Mouse (Mus musculus) forebrain, postnatal 0 days (tissue): Measurements from ENCODE around the gene Hoxa10. TPM values are rescaled to one million over a fixed set of nuclear protein-coding genes. Genes with fewer than 3 reads are reported as not detected.

Experiments used
- ATAC-seq: fragments of 200-750 bp; cut with Nextera tagmentation; 2 replicates; pipeline ENCODE4 v1.8.0; 2017; ENCODE audit warnings: mild to moderate bottlenecking, moderate library complexity
- DNase-seq: peaks from one replicate; pipeline ENCODE4 v3.0.0-alpha.2; 2015
- H3K27ac ChIP-seq: fragments of 300-500 bp; sonication (generic); 2 replicates; pipeline ENCODE4 v1.5.1; 2014; ENCODE audit warnings: low read depth, mild to moderate bottlenecking, antibody characterized with exemption, low read length, moderate library complexity, mixed read lengths
- H3K27me3 ChIP-seq: fragments of 300-500 bp; sonication (generic); 2 replicates; pipeline ENCODE4 v1.6.1; 2014; ENCODE audit warnings: mild to moderate bottlenecking, low read length, mixed read lengths; ENCODE audit not compliant: insufficient read depth
- H3K36me3 ChIP-seq: fragments of 300-500 bp; sonication (generic); 2 replicates; pipeline ENCODE4 v1.6.1; 2014; ENCODE audit warnings: mild to moderate bottlenecking, moderate library complexity; ENCODE audit not compliant: insufficient read depth
- H3K4me1 ChIP-seq: fragments of 300-500 bp; sonication (generic); 2 replicates; pipeline ENCODE4 v1.6.1; 2014; ENCODE audit warnings: antibody characterized with exemption; ENCODE audit not compliant: insufficient read depth
- H3K4me2 ChIP-seq: fragments of 300-500 bp; sonication (generic); 2 replicates; pipeline ENCODE4 v1.6.1; 2014; ENCODE audit warnings: low read depth, mild to moderate bottlenecking, moderate library complexity
- H3K4me3 ChIP-seq: fragments of 300-500 bp; sonication (generic); 2 replicates; pipeline ENCODE4 v1.5.1; 2014; ENCODE audit warnings: low read depth, low read length, mixed read lengths
- H3K9ac ChIP-seq: fragments of 300-500 bp; sonication (generic); 2 replicates; pipeline ENCODE4 v1.6.1; 2014; ENCODE audit warnings: mild to moderate bottlenecking
- H3K9me3 ChIP-seq: fragments of 300-500 bp; sonication (generic); 2 replicates; pipeline ENCODE4 v1.6.1; 2016; ENCODE audit warnings: low read length
- CTCF ChIP-seq: sonication (generic); IDR thresholded peaks from 2 replicates; pipeline ENCODE4 v1.5.1; 2016; ENCODE audit warnings: antibody characterized with exemption, control low read depth, low read depth
- WGBS: fragments of 180-500 bp; shearing (Covaris S2); extraction: QIAGEN DNeasy Blood & Tissue Kit; methylation state at CpG from one replicate; pipeline ENCODE4 v1.1.7; 2014; 5-methylcytosine and 5-hydroxymethylcytosine counted together
- polyA plus RNA-seq: library from polyadenylated mRNA; unstranded; fragments of >200 nt; fragmentation: Nextera tagmentation; extraction: Ambion mirVana; gene quantifications from 2 replicates; pipeline ENCODE4 v1.2.1, GENCODE M21; 2015
- total RNA-seq: library from RNA; depleted of rRNA; stranded (reverse); fragments of >200 nt; gene quantifications from 2 replicates; pipeline ENCODE4 v1.2.3, GENCODE M21; 2014

Hoxa10 gene
- total and polyA plus RNA-seq, 2 experiments from 2014 or later = not detected

DNA sequence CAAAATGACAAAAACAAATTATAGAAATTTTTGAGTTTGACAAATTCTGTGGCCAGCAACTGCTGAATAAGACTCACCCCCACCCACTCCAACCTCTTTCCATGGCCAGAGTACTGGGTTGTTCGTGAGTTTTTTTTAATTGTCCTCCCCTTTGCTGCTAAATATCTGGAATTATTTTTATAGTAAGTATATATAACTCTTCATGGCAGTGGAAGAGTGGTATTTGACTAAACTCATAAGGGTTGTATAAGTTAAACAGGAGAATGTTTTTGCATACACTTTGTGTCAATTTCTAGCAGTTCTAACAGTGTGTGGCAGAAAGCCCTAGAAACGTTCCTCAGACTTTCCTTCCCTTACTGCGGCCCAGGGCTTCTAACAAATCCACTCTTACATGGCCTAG lies 27.0 kb upstream of the Hoxa10 start:
- Histone ChIP-seq H3K36me3 (no peaks in the 10 kb centered on the region), H3K4me2 (no peak overlapping the region), H3K9me3 (no peaks in the 10 kb centered on the region), H3K9ac (no peak overlapping the region), H3K27me3 (peaks cover 98% of the 10 kb centered on the region), H3K4me3 (no peak overlapping the region), H3K27ac (no peak overlapping the region), H3K4me1 (no peaks in the 10 kb centered on the region)
- ATAC-seq (no peak), DNase-seq (no peak)
- no peak for TF ChIP-seq CTCF
- WGBS = 7% methylated on average over 3 of the region's 3 CpGs

DNA sequence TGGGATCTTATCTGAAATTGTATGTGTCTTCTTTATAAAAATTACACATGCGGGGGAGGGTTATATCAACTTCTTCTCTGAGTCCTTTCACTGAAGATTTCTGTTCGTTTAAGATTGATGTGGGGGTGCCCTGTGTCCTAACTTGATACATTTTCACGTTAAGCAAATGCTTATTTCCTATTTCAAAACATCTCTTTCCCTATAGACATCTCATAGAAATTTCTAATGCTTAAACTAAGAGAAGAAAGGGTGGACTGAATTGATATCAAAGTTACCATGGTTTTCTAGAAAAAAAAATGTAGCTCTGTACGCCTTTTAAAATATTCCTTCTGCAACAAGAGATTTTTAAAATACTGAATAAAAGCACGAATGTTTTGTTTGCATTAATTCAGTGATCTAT lies 26.6 kb upstream of the Hoxa10 start:
- H3K27me3 ChIP-seq = peaks cover 98% of the 10 kb centered on the region
- no peak overlapping the region for H3K9ac ChIP-seq
- H3K27ac ChIP-seq = no peak overlapping the region
- H3K4me3 ChIP-seq = no peak overlapping the region
- no peak overlapping the region for H3K4me2 ChIP-seq
- 18% methylated on average over 5 of the region's 5 CpGs for WGBS
- TF ChIP-seq CTCF = no peak
- no peaks in the 10 kb centered on the region for H3K36me3 ChIP-seq
- no peaks in the 10 kb centered on the region for H3K4me1 ChIP-seq
- DNase-seq = no peak
- no peaks in the 10 kb centered on the region for H3K9me3 ChIP-seq
- ATAC-seq = no peak

DNA sequence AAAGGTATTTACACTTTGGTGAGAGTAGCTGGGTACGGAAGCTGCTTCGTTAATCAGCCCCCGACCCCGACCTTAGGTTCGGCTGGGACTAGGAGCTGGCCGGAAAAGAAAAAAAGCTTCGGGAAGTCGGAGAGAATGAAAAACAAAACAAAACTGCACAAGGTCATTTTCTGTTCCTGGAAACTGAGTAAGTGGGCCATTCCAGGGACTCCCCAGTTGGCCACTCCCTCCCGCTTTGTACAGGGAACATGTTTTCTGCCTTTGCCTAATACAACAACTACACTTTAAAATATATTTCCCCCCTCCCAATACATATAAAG lies 26.0 kb upstream of the Hoxa10 start:
- Histone ChIP-seq H3K36me3 (no peaks in the 10 kb centered on the region), H3K4me1 (no peaks in the 10 kb centered on the region), H3K4me3 (no peak overlapping the region), H3K9ac (no peak overlapping the region), H3K27ac (no peak overlapping the region), H3K9me3 (no peaks in the 10 kb centered on the region), H3K4me2 (no peak overlapping the region), H3K27me3 (peaks cover 99% of the 10 kb centered on the region)
- 2% methylated on average over 9 of the region's 9 CpGs for WGBS
- no peak for TF ChIP-seq CTCF
- DNase-seq (no peak), ATAC-seq (no peak)

DNA sequence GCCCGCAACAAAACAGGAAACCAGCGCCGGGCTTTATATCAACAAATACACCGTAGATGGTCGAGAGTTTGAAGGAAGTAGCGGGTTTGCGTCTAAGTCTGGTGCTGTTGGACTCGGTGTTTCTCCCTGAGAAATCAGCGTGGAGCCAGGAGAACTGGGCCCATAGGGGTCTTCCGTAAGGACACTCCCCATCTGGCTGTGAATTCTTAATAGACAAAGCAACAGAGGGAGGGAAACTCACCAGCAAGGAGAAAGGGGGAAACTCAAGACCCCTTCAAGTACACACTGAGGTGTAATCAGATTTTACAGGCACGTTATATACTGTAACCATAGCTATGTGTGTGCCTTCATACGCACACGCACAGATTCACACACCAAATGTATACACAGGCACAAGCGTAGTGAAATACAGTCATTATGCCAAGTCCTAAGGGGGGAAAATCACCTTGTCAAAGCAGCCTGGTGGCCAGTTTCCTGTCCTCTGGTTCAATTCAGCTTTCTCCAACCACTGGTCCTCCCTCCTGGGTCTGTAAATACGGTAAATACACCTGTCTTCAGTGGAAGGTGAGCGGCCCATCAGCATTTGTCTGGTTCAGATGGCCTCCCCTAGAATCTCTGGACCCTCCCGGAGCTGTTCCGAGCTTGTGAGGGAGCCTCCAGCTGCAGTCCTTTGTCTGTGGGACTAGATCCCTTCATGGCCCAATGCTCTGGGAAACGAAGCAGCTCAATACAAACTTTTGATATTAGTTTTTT lies 25.4 kb upstream of the Hoxa10 start:
- Histone ChIP-seq H3K27ac (no peak overlapping the region), H3K4me2 (no peak overlapping the region), H3K4me1 (no peaks in the 10 kb centered on the region), H3K9ac (no peak overlapping the region), H3K36me3 (no peaks in the 10 kb centered on the region), H3K27me3 (peaks cover 97% of the 10 kb centered on the region), H3K9me3 (no peaks in the 10 kb centered on the region), H3K4me3 (no peak overlapping the region)
- no peak for TF ChIP-seq CTCF
- WGBS = 1% methylated on average over 19 of the region's 19 CpGs
- DNase-seq (no peak), ATAC-seq (no peak)

DNA sequence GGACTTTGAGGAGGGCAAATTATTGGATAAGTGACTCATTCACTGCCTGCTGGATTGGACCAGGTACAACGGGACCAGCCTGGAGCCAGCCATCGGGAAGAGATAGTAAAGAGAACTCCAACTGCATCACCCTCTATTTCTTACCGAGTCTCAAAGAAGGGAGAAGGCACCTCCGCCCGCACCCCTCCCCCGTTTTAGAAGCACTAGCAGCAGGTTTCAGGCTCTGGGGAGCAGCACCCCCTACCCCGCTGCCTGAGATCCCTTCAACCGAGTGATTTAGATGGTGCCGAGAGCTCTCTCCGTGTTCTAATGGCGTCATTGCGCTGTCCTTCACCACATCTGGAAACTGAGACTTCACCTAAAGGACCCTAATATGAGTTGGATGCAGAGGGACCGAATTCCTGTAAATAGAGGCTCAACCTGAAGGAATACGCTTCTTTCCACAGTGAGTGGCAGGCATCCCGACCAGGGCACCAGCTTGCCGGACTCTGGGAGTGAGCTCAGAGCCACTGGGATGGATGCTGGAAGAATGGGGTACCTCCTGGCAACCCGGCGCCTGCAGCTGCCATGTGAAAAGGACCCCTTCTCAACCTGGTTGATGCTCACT lies 24.8 kb upstream of the Hoxa10 start:
- Histone ChIP-seq H3K4me1 (no peaks in the 10 kb centered on the region), H3K4me2 (no peak overlapping the region), H3K9ac (no peak overlapping the region), H3K4me3 (no peak overlapping the region), H3K9me3 (no peaks in the 10 kb centered on the region), H3K27me3 (peaks cover 96% of the 10 kb centered on the region), H3K36me3 (no peaks in the 10 kb centered on the region), H3K27ac (no peak overlapping the region)
- no peak for DNase-seq
- 2% methylated on average over 18 of the region's 18 CpGs for WGBS
- no peak for TF ChIP-seq CTCF
- no peak for ATAC-seq

DNA sequence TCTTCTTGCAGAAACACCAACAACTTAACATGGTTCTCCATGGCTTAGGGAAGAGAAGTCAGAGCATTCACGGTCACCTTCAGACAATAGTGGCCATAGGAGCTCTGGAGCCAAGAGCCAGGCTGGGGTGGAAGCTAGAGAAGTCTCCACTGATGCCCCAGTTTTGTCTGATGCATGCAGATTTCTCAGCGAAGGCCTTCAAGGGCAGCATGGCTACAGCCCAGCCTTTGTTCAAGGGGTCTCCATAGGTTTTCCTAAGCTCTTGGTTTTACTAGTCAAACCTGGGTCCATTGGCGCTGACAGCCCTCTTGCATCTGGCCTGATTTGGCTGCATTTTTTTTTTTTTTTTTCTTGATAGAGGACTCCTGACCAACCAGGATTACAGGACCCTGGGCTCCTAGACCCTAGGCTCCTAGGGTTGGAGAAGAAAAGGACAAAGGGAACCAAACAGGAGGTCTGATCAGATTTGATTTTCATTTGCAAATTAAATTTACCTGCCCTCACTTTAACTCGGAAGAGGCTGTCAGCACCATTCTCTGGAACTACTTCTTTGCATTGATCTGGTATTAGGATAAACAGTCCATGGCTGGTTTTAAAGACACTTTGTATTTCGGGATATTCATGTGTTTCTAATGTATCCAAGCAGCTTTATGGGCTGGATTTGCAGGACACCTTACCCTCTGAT lies 23.6 kb upstream of the Hoxa10 start:
- DNase-seq (no peak), ATAC-seq (no peak)
- no peaks in the 10 kb centered on the region for H3K9me3 ChIP-seq
- no peaks in the 10 kb centered on the region for H3K36me3 ChIP-seq
- TF ChIP-seq CTCF = no peak
- no peaks in the 10 kb centered on the region for H3K4me1 ChIP-seq
- no peak overlapping the region for H3K4me2 ChIP-seq
- peaks cover 92% of the 10 kb centered on the region for H3K27me3 ChIP-seq
- no peak overlapping the region for H3K27ac ChIP-seq
- H3K4me3 ChIP-seq = no peak overlapping the region
- WGBS = under 1% methylated on average over 5 of the region's 5 CpGs
- no peak overlapping the region for H3K9ac ChIP-seq

DNA sequence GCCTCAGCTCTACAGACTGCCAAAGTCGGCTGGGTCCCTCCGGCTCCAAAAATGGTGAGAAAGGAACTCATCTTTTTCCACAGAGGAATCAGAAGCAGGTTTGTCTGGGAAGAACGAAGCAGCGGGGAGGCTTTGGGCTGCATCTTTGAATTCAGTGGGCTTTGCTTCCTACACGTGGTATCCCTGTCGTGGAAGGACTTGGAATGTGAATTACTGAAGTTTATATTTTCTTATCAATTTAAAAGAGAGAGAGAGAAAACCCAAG lies 22.6 kb upstream of the Hoxa10 start:
- no peak overlapping the region for H3K4me2 ChIP-seq
- H3K9ac ChIP-seq = no peak overlapping the region
- WGBS = under 1% methylated on average over 6 of the region's 6 CpGs
- ATAC-seq = no peak
- no peak overlapping the region for H3K4me3 ChIP-seq
- peaks cover 91% of the 10 kb centered on the region for H3K27me3 ChIP-seq
- no peak overlapping the region for H3K27ac ChIP-seq
- H3K9me3 ChIP-seq = no peaks in the 10 kb centered on the region
- no peak for DNase-seq
- H3K4me1 ChIP-seq = no peaks in the 10 kb centered on the region
- TF ChIP-seq CTCF = no peak
- no peaks in the 10 kb centered on the region for H3K36me3 ChIP-seq
